In the genomic region with DNA sequence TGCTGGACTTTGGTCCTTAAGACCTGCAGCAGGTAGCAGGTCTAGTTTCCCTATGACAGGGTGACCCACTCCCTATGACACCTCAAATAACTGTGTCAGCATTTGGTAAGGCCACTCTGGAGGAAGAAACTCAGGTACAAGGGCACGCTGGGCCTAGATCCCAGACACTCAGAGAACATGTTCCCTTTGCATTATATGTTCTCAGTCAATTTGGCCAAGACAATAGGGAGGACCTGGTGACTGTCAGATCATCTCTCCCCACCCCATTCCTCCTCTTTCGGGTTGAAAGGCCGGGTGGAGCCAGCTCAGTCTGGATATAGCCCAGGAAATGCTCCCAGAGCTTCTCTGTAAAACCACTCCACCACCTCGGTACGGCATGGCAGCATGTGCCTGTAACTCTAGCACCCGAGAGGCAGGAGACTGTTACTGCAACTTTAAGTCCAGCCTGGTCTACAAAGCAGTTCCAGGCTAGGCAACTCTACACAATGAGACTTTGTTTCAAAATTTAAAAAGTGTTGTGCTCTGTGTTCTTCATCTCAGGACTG, we compare ENCODE assay signal across 12 mouse cellular contexts. TPM values are rescaled to one million over a fixed set of nuclear protein-coding genes. Genes with fewer than 3 reads are reported as not detected.
DNase-seq lines count a peak whose midpoint lies in the region; ATAC-seq and TF ChIP-seq lines count a peak whose summit lies in the region.
"Had no signal": no experiment of that assay in that cellular context is flagged by ENCODE, and none has a peak within 500 bp of the region (broad histone marks: within the 10 kb centered on the region; RNA-seq: fewer than 3 reads in every experiment).

No protein-coding gene starts in this region.

- no peaks in the 10 kb centered on the region for H3K9me3 ChIP-seq in lung, postnatal 0 days (ENCODE audit: low read length)
- H3K9me3 ChIP-seq in forebrain, embryonic 16.5 days (ENCODE audit: control insufficient read depth, low read length): no peaks in the 10 kb centered on the region
- H3K9me3 ChIP-seq in midbrain, embryonic 12.5 days: no peaks in the 10 kb centered on the region
- no peaks in the 10 kb centered on the region for H3K9me3 ChIP-seq in stomach, postnatal 0 days (ENCODE audit: control insufficient read depth, low read length)
- H3K9me3 ChIP-seq: heart, embryonic 12.5 days had no signal

- no peak for DNase-seq in lung, postnatal 0 days (ENCODE audit: low spot score)
- DNase-seq in lung, adult 18-20 months: no peak
- DNase-seq in stomach, postnatal 0 days (ENCODE audit: low spot score): no peak
- DNase-seq in layer of hippocampus, postnatal 36 days: no peak
- DNase-seq in embryo, embryonic 11 days: no peak
- DNase-seq: cerebellum, postnatal 14 days; kidney, adult 9 months; lung, adult 2 months had no signal

- 0 out of 2 replicates have a peak, but pooled peaks have one; percentile 2 for TF ChIP-seq CTCF in lung, postnatal 0 days (IDR thresholded peaks at IDR 0.05)
- TF ChIP-seq CTCF in stomach, postnatal 0 days (IDR thresholded peaks at IDR 0.05; ENCODE audit: low read depth): 0 out of 2 replicates have a peak, but pooled peaks have one; percentile 8

- no peak for TF ChIP-seq EP300 in lung, postnatal 0 days (IDR thresholded peaks at IDR 0.05)
- TF ChIP-seq EP300 in stomach, postnatal 0 days (optimal IDR thresholded peaks at IDR 0.05): no peak

- H3K36me3 ChIP-seq in lung, postnatal 0 days (ENCODE audit: insufficient read depth, low read length): no peaks in the 10 kb centered on the region
- H3K36me3 ChIP-seq in forebrain, embryonic 16.5 days (ENCODE audit: control insufficient read depth, insufficient read depth): no peaks in the 10 kb centered on the region
- H3K36me3 ChIP-seq in midbrain, embryonic 12.5 days: peaks cover 25% of the 10 kb centered on the region
- H3K36me3 ChIP-seq in stomach, postnatal 0 days (ENCODE audit: control insufficient read depth, insufficient read depth, low read length): peaks cover 3% of the 10 kb centered on the region; the same call in 1 of the 2 replicates

- H3K4me2 ChIP-seq in lung, postnatal 0 days (replicated peaks; ENCODE audit: low read depth, low read length): no peak overlapping the region
- no peak overlapping the region for H3K4me2 ChIP-seq in forebrain, embryonic 16.5 days (ENCODE audit: low read length)
- no peak overlapping the region for H3K4me2 ChIP-seq in midbrain, embryonic 12.5 days (replicated peaks)
- H3K4me2 ChIP-seq in stomach, postnatal 0 days (replicated peaks; ENCODE audit: low read depth): no peak overlapping the region
- H3K4me2 ChIP-seq: heart, embryonic 12.5 days had no signal

- H3K4me3 ChIP-seq in lung, postnatal 0 days (ENCODE audit: low read depth, low read length): no peak overlapping the region
- H3K4me3 ChIP-seq in forebrain, embryonic 16.5 days (replicated peaks; ENCODE audit: low read length): no peak overlapping the region
- no peak overlapping the region for H3K4me3 ChIP-seq in midbrain, embryonic 12.5 days
- H3K4me3 ChIP-seq in stomach, postnatal 0 days (ENCODE audit: low read depth, low read length): no peak overlapping the region
- H3K4me3 ChIP-seq: heart, embryonic 12.5 days had no signal

- WGBS in lung, postnatal 0 days: 75% methylated on average over 6 of the region's 6 CpGs
- WGBS in forebrain, embryonic 16.5 days: 36% methylated on average over 6 of the region's 6 CpGs
- WGBS in midbrain, embryonic 12.5 days: 39% methylated on average over 6 of the region's 6 CpGs
- 59% methylated on average over 6 of the region's 6 CpGs for WGBS in stomach, postnatal 0 days

- no peak for ATAC-seq in lung, postnatal 0 days
- no peak for ATAC-seq in forebrain, embryonic 16.5 days
- ATAC-seq in midbrain, embryonic 12.5 days (ENCODE audit: low FRiP score, low read depth): no peak; the same call in 1 of the 2 replicates
- ATAC-seq in stomach, postnatal 0 days (ENCODE audit: low FRiP score, low TSS enrichment): no peak
- no peak for ATAC-seq in erythroblast, adult 5-6 weeks (replicated peaks; ENCODE audit: low FRiP score, poor library complexity, severe bottlenecking)

- H3K9ac ChIP-seq in lung, postnatal 0 days (replicated peaks; ENCODE audit: low read depth): no peak overlapping the region
- H3K9ac ChIP-seq in forebrain, embryonic 16.5 days (replicated peaks; ENCODE audit: low read depth, low read length): no peak overlapping the region
- peak overlapping the region; percentile 25; the same call in 1 of the 2 replicates for H3K9ac ChIP-seq in midbrain, embryonic 12.5 days (replicated peaks)
- 0 out of 2 replicates have a peak overlapping the region, but pooled peaks have one; percentile 3 for H3K9ac ChIP-seq in stomach, postnatal 0 days (ENCODE audit: low read length)
- H3K9ac ChIP-seq: heart, embryonic 12.5 days had no signal

- H3K4me1 ChIP-seq in lung, postnatal 0 days (ENCODE audit: insufficient read depth, low read depth, low read length): no peaks in the 10 kb centered on the region
- peaks cover 11% of the 10 kb centered on the region for H3K4me1 ChIP-seq in forebrain, embryonic 16.5 days (replicated peaks; ENCODE audit: control insufficient read depth, insufficient read depth, low read length)
- peaks cover 38% of the 10 kb centered on the region for H3K4me1 ChIP-seq in midbrain, embryonic 12.5 days
- H3K4me1 ChIP-seq in stomach, postnatal 0 days (replicated peaks; ENCODE audit: control insufficient read depth, insufficient read depth): no peaks in the 10 kb centered on the region

- no peak overlapping the region for H3K27ac ChIP-seq in lung, postnatal 0 days (ENCODE audit: low read length)
- H3K27ac ChIP-seq in forebrain, embryonic 16.5 days (ENCODE audit: low read length): peak overlapping the region; percentile 29; the same call in 1 of the 2 replicates
- peak overlapping the region; percentile 90 for H3K27ac ChIP-seq in midbrain, embryonic 12.5 days (replicated peaks)
- peak overlapping the region; percentile 53 for H3K27ac ChIP-seq in stomach, postnatal 0 days (replicated peaks)

- H3K27me3 ChIP-seq in lung, postnatal 0 days (replicated peaks; ENCODE audit: insufficient read depth, low read length): no peaks in the 10 kb centered on the region
- H3K27me3 ChIP-seq in forebrain, embryonic 16.5 days (replicated peaks; ENCODE audit: control insufficient read depth, insufficient read depth, low read length): no peaks in the 10 kb centered on the region
- H3K27me3 ChIP-seq in midbrain, embryonic 12.5 days: peaks cover 15% of the 10 kb centered on the region; the same call in 1 of the 2 replicates
- H3K27me3 ChIP-seq in stomach, postnatal 0 days (ENCODE audit: control insufficient read depth, insufficient read depth, low read length): no peaks in the 10 kb centered on the region
- H3K27me3 ChIP-seq: heart, embryonic 12.5 days had no signal

RNA-seq across cellular contexts. Expression of a gene that starts 25.1 kb away (rescaled TPM):
- polyA plus RNA-seq in lung, postnatal 0 days (2015; fragmentation: Nextera tagmentation; extraction: Ambion mirVana): 85.9 and 99.6 TPM in 2 replicates
- polyA plus RNA-seq in forebrain, embryonic 16.5 days (2015; fragmentation: Nextera tagmentation; extraction: Ambion mirVana): 127 and 129 TPM in 2 replicates
- polyA plus RNA-seq in midbrain, embryonic 12.5 days (2016; fragmentation: Nextera tagmentation; extraction: Ambion mirVana): 113 and 116 TPM in 2 replicates
- 92.9 and 99.9 TPM in 2 replicates for polyA plus RNA-seq in stomach, postnatal 0 days (2015; fragmentation: Nextera tagmentation; extraction: Ambion mirVana)
- 10 to 100 TPM; 51.6 to 59.4 TPM for total RNA-seq in layer of hippocampus, postnatal 36 days (2021)
- total RNA-seq in erythroblast, adult 5-6 weeks (2015; ENCODE audit: low replicate concordance): 12.1 and 31.5 TPM in 2 replicates
- total RNA-seq in erythroblast, adult 5-6 weeks (2017; ENCODE audit: low replicate concordance): 16.7 and 55.0 TPM in 2 replicates

RNA-seq across cellular contexts. Expression of a gene that starts 25.1 kb away (rescaled TPM):
- polyA plus RNA-seq in lung, postnatal 0 days (2015; fragmentation: Nextera tagmentation; extraction: Ambion mirVana): 7.7 and 8.0 TPM in 2 replicates
- 21.8 and 24.6 TPM in 2 replicates for polyA plus RNA-seq in forebrain, embryonic 16.5 days (2015; fragmentation: Nextera tagmentation; extraction: Ambion mirVana)
- 16.4 and 17.7 TPM in 2 replicates for polyA plus RNA-seq in midbrain, embryonic 12.5 days (2016; fragmentation: Nextera tagmentation; extraction: Ambion mirVana)
- 13.4 and 14.7 TPM in 2 replicates for polyA plus RNA-seq in stomach, postnatal 0 days (2015; fragmentation: Nextera tagmentation; extraction: Ambion mirVana)
- total RNA-seq in layer of hippocampus, postnatal 36 days (2021): 10 to 100 TPM; 16.8 to 17.4 TPM
- 2.7 and 4.2 TPM in 2 replicates for total RNA-seq in erythroblast, adult 5-6 weeks (2015; ENCODE audit: low replicate concordance)
- 3.2 and 4.7 TPM in 2 replicates for total RNA-seq in erythroblast, adult 5-6 weeks (2017; ENCODE audit: low replicate concordance)

RNA-seq across cellular contexts. Expression of a gene that starts 51.1 kb away (rescaled TPM):
- 8.8 and 13.8 TPM in 2 replicates for polyA plus RNA-seq in lung, postnatal 0 days (2015; fragmentation: Nextera tagmentation; extraction: Ambion mirVana)
- polyA plus RNA-seq in forebrain, embryonic 16.5 days (2015; fragmentation: Nextera tagmentation; extraction: Ambion mirVana): 17.7 and 20.5 TPM in 2 replicates
- polyA plus RNA-seq in midbrain, embryonic 12.5 days (2016; fragmentation: Nextera tagmentation; extraction: Ambion mirVana): 26.2 and 33.1 TPM in 2 replicates
- polyA plus RNA-seq in stomach, postnatal 0 days (2015; fragmentation: Nextera tagmentation; extraction: Ambion mirVana): 18.5 and 21.9 TPM in 2 replicates
- 1 to 10 TPM; 6.5 to 8.2 TPM for total RNA-seq in layer of hippocampus, postnatal 36 days (2021)
- 2.9 TPM in 1 of 2 replicates, not detected in the other for total RNA-seq in erythroblast, adult 5-6 weeks (2015; ENCODE audit: low replicate concordance)
- 0.42 TPM in 1 of 2 replicates, not detected in the other for total RNA-seq in erythroblast, adult 5-6 weeks (2017; ENCODE audit: low replicate concordance)

RNA-seq across cellular contexts. Expression of a gene that starts 51.2 kb away (rescaled TPM):
- polyA plus RNA-seq in lung, postnatal 0 days (2015; fragmentation: Nextera tagmentation; extraction: Ambion mirVana): 0.77 and 0.87 TPM in 2 replicates
- polyA plus RNA-seq in forebrain, embryonic 16.5 days (2015; fragmentation: Nextera tagmentation; extraction: Ambion mirVana): 0.77 TPM in 1 of 2 replicates, not detected in the other
- polyA plus RNA-seq in midbrain, embryonic 12.5 days (2016; fragmentation: Nextera tagmentation; extraction: Ambion mirVana): 0.88 TPM in 1 of 2 replicates, not detected in the other
- 4.0 and 4.7 TPM in 2 replicates for polyA plus RNA-seq in stomach, postnatal 0 days (2015; fragmentation: Nextera tagmentation; extraction: Ambion mirVana)
- 1 to 10 TPM in 1 of 2 experiments, under 1 TPM in 1; 0.65 to 1.2 TPM for total RNA-seq in layer of hippocampus, postnatal 36 days (2021)
- not detected in 2 replicates for total RNA-seq in erythroblast, adult 5-6 weeks (2015; ENCODE audit: low replicate concordance)
- not detected in 2 replicates for total RNA-seq in erythroblast, adult 5-6 weeks (2017; ENCODE audit: low replicate concordance)

Comparison
In these comparisons a context has a peak if more than half of its experiments do, and no peak if none do; other contexts are left out.
1. H3K9ac ChIP-seq: peak in midbrain, embryonic 12.5 days (single experiment) and stomach, postnatal 0 days (single experiment); none in lung, postnatal 0 days (single experiment) and forebrain, embryonic 16.5 days (single experiment).